Mouse (Mus musculus) lung, adult 10 weeks (tissue): ENCODE data around the gene Chrm1. TPM values are rescaled to one million over a fixed set of nuclear protein-coding genes. Genes with fewer than 3 reads are reported as not detected.

Experiments
- polyA plus RNA-seq: library from polyadenylated mRNA; stranded (reverse); fragments of 350-450 nt; fragmentation: Illumina TruSeq; extraction: RNeasy Lipid Tissue Mini Kit (QIAGEN cat#74804); gene quantifications from one replicate; pipeline ENCODE4 v1.2.3, GENCODE M21; 2014; ENCODE audit warnings: low read depth, low replicate concordance; ENCODE audit not compliant: insufficient read depth

Gene Chrm1
- 0.19 TPM for polyA plus RNA-seq

GRCm38 (mm10) chr19:8663360-8663839 is at the start of gene Chrm1:
Gene Chrm1 (plus strand): TSS chr19:8663789.

GRCm38 (mm10) chr19:8617904-8618303 is 45.7 kb upstream of the Chrm1 start, which contains the start of gene Slc22a6:
Gene Slc22a6 (plus strand): TSS chr19:8618039.

GRCm38 (mm10) chr19:8722907-8723573 is 59.5 kb downstream of the Chrm1 start, which contains the start of gene Slc3a2:
Gene Slc3a2 (minus strand): TSS chr19:8723369.

Other genes starting within 250 kb of the Chrm1 start
- not detected for gene Slc22a8, start 72.5 kb upstream of the Chrm1 start, polyA plus RNA-seq
- gene Slc22a6, start 45.8 kb upstream of the Chrm1 start, polyA plus RNA-seq, result not detected
- gene Slc3a2, start 59.6 kb downstream of the Chrm1 start, polyA plus RNA-seq, result 184 TPM
- 29.3 TPM for gene Wdr74, start 72.0 kb downstream of the Chrm1 start, polyA plus RNA-seq
- not detected for gene 1700092M07Rik, start 76.9 kb downstream of the Chrm1 start, polyA plus RNA-seq
- 52.5 TPM for gene Stx5a, start 77.6 kb downstream of the Chrm1 start, polyA plus RNA-seq
- 135 TPM for gene Nxf1, start 93.3 kb downstream of the Chrm1 start, polyA plus RNA-seq
- gene Tmem223, start 107.2 kb downstream of the Chrm1 start, polyA plus RNA-seq, result 124 TPM
- gene Tmem179b, start 110.7 kb downstream of the Chrm1 start, polyA plus RNA-seq, result 59.3 TPM
- 4.5 TPM for gene Taf6l, start 122.6 kb downstream of the Chrm1 start, polyA plus RNA-seq
- 97.1 TPM for gene Polr2g, start 134.8 kb downstream of the Chrm1 start, polyA plus RNA-seq
- gene Zbtb3, start 138.8 kb downstream of the Chrm1 start, polyA plus RNA-seq, result 1.6 TPM
- 10.6 TPM for gene Ttc9c, start 155.5 kb downstream of the Chrm1 start, polyA plus RNA-seq
- 37.3 TPM for gene Hnrnpul2, start 156.2 kb downstream of the Chrm1 start, polyA plus RNA-seq
- not detected for gene AC129217.1, start 166.0 kb downstream of the Chrm1 start, polyA plus RNA-seq
- 60.1 TPM for gene Bscl2, start 173.7 kb downstream of the Chrm1 start, polyA plus RNA-seq
- not detected for gene Gng3, start 175.4 kb downstream of the Chrm1 start, polyA plus RNA-seq
- gene Lrrn4cl, start 187.0 kb downstream of the Chrm1 start, polyA plus RNA-seq, result 1.6 TPM
- 167 TPM for gene Ubxn1, start 207.7 kb downstream of the Chrm1 start, polyA plus RNA-seq
- 59.1 TPM for gene Uqcc3, start 217.1 kb downstream of the Chrm1 start, polyA plus RNA-seq
- 19.9 TPM for gene Lbhd1, start 219.9 kb downstream of the Chrm1 start, polyA plus RNA-seq
- not detected for gene Gm49403, start 220.1 kb downstream of the Chrm1 start, polyA plus RNA-seq
- gene 1810009A15Rik, start 225.1 kb downstream of the Chrm1 start, polyA plus RNA-seq, result 54.1 TPM
- gene Gm49416, start 225.1 kb downstream of the Chrm1 start, polyA plus RNA-seq, result not detected
- 8.7 TPM for gene Ints5, start 229.2 kb downstream of the Chrm1 start, polyA plus RNA-seq
- 51.6 TPM for gene Ganab, start 234.3 kb downstream of the Chrm1 start, polyA plus RNA-seq